Mouse (Mus musculus) liver, postnatal 0 days (tissue): Measurements from ENCODE around the gene Dglucy.

Experiments
- CTCF ChIP-seq: sonication (generic); IDR thresholded peaks from 2 replicates; pipeline ENCODE4 v1.5.1; 2016; ENCODE audit warnings: antibody characterized with exemption, low read depth
- EP300 ChIP-seq: IDR thresholded peaks from 2 replicates; pipeline ENCODE4 v1.6.1; 2016; ENCODE audit warnings: antibody characterized with exemption, low read depth, mild to moderate bottlenecking

DNA sequence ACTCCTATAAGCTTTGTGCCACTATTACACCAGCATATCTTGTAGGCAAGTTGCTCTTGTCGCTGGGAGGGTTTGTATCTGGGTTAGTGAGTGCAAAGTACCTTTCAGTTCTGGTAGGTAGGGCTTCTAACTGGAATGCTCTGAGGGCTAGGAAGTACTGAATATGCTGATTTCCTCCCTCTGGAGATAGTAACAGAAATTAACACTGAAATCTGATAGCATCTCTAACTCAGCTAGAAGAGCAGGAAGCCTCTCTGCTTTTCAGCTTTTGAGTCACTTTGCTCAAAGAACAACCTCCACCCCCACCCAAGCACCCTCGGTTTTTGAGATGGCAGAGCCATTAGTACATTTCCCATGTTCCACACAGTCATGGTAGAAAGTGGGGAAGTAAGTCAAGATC is 36.4 kb upstream of the Dglucy start:
- TF ChIP-seq CTCF = no peak
- no peak for TF ChIP-seq EP300
